Mouse (Mus musculus) forebrain, embryonic 15.5 days (tissue): ENCODE results near the gene Itga7. TPM values are rescaled to one million over a fixed set of nuclear protein-coding genes. Genes with fewer than 3 reads are reported as not detected.
"Not testable (repeated sequence)": the region's sequence is repeated elsewhere in the genome, so short reads cannot be mapped to it uniquely, and the experiment has no call there.

Experiments
- ATAC-seq: fragments of 200-750 bp; cut with Nextera tagmentation; replicated peaks from 2 replicates; pipeline ENCODE4 v1.8.0; 2017; ENCODE audit warnings: mild to moderate bottlenecking, moderate TSS enrichment, moderate library complexity
- H3K27ac ChIP-seq: fragments of 300-500 bp; sonication (generic); replicated peaks from 2 replicates; pipeline ENCODE4 v1.5.1; 2015; ENCODE audit warnings: mild to moderate bottlenecking, inconsistent platforms
- H3K27me3 ChIP-seq: fragments of 300-500 bp; sonication (generic); 2 replicates; pipeline ENCODE4 v1.6.1; 2015; ENCODE audit warnings: inconsistent platforms
- H3K36me3 ChIP-seq: fragments of 300-500 bp; sonication (generic); 2 replicates; pipeline ENCODE4 v1.6.1; 2015; ENCODE audit warnings: mild to moderate bottlenecking, inconsistent platforms
- H3K4me1 ChIP-seq: fragments of 300-500 bp; sonication (generic); 2 replicates; pipeline ENCODE4 v1.6.1; 2015; ENCODE audit warnings: inconsistent platforms
- H3K4me2 ChIP-seq: fragments of 300-500 bp; sonication (generic); replicated peaks from 2 replicates; pipeline ENCODE4 v1.6.1; 2015; ENCODE audit warnings: mild to moderate bottlenecking, inconsistent platforms
- H3K4me3 ChIP-seq: fragments of 300-500 bp; sonication (generic); 2 replicates; pipeline ENCODE4 v1.5.1; 2015; ENCODE audit warnings: mild to moderate bottlenecking, inconsistent platforms
- H3K9ac ChIP-seq: fragments of 300-500 bp; sonication (generic); replicated peaks from 2 replicates; pipeline ENCODE4 v1.6.1; 2015; ENCODE audit warnings: mild to moderate bottlenecking, inconsistent platforms
- H3K9me3 ChIP-seq: fragments of 300-500 bp; sonication (generic); 2 replicates; pipeline ENCODE4 v1.6.1; 2016; ENCODE audit warnings: inconsistent platforms
- WGBS: fragments of 180-500 bp; shearing (Covaris S2); methylation state at CpG from one replicate; pipeline ENCODE4 v1.1.7; 2015; ENCODE audit warnings: mixed read lengths; 5-methylcytosine and 5-hydroxymethylcytosine counted together
- polyA plus RNA-seq: library from polyadenylated mRNA; unstranded; fragments of >200 nt; fragmentation: Nextera tagmentation; extraction: Ambion mirVana; gene quantifications from 2 replicates; pipeline ENCODE4 v1.2.1, GENCODE M21; 2015

The Itga7 gene
- polyA plus RNA-seq, 1 experiment from 2014 or later: 2.1 TPM

- Histone ChIP-seq H3K9me3 (no peaks in the 10 kb centered on the region), H3K27me3 (no peaks in the 10 kb centered on the region), H3K9ac (no peak overlapping the region), H3K4me2 (no peak overlapping the region), H3K36me3 (no peaks in the 10 kb centered on the region), H3K4me3 (no peak overlapping the region), H3K4me1 (no peaks in the 10 kb centered on the region), H3K27ac (no peak overlapping the region)
- ATAC-seq: no peak
- 64% methylated on average over 3 of the region's 3 CpGs for WGBS
Observed at GRCm38 (mm10) chr10:128976395-128976794, 42.8 kb downstream of the Itga7 start.

GRCm38 (mm10) chr10:128977522-128978114 is 44.0 kb downstream of the Itga7 start:
- Histone ChIP-seq H3K4me3 (no peak overlapping the region), H3K27me3 (no peaks in the 10 kb centered on the region), H3K36me3 (no peaks in the 10 kb centered on the region), H3K9me3 (no peaks in the 10 kb centered on the region), H3K4me2 (no peak overlapping the region), H3K9ac (0 out of 2 replicates have a peak overlapping the region, but pooled peaks have one; percentile 35), H3K27ac (no peak overlapping the region), H3K4me1 (no peaks in the 10 kb centered on the region)
- WGBS: 28% methylated on average over 9 of the region's 9 CpGs
- ATAC-seq: peak; percentile 81

- WGBS: 82% methylated on average over 3 of the region's 3 CpGs
- H3K4me3 ChIP-seq: no peak overlapping the region
- ATAC-seq: no peak
- H3K4me2 ChIP-seq: no peak overlapping the region
- H3K27ac ChIP-seq: no peak overlapping the region
- H3K4me1 ChIP-seq: no peaks in the 10 kb centered on the region
- no peaks in the 10 kb centered on the region for H3K9me3 ChIP-seq
- no peaks in the 10 kb centered on the region for H3K27me3 ChIP-seq
- H3K9ac ChIP-seq: no peak overlapping the region
- H3K36me3 ChIP-seq: no peaks in the 10 kb centered on the region
Observed at GRCm38 (mm10) chr10:128980644-128981365, 47.2 kb downstream of the Itga7 start.

GRCm38 (mm10) chr10:128989131-128989530 is 55.5 kb downstream of the Itga7 start, which contains the start of gene Olfr9:
TSS of gene Olfr9 (plus strand) at chr10:128989431.
- H3K4me2 ChIP-seq, H3K4me1 ChIP-seq, ATAC-seq, H3K9ac ChIP-seq, H3K4me3 ChIP-seq, H3K27ac ChIP-seq, H3K9me3 ChIP-seq, H3K36me3 ChIP-seq, H3K27me3 ChIP-seq: not testable (repeated sequence)
- WGBS: 54% methylated on average over 1 of the region's 1 CpGs

- WGBS: 72% methylated on average over 7 of the region's 10 CpGs
- H3K9ac ChIP-seq: not testable (repeated sequence)
Observed at GRCm38 (mm10) chr10:128990129-128990850, 56.7 kb downstream of the Itga7 start.

GRCm38 (mm10) chr10:128990994-128991393 is 57.4 kb downstream of the Itga7 start:
- Histone ChIP-seq H3K4me3 (no peak overlapping the region), H3K9me3 (no peaks in the 10 kb centered on the region), H3K4me1 (no peaks in the 10 kb centered on the region), H3K9ac (no peak overlapping the region), H3K27ac (no peak overlapping the region), H3K4me2 (no peak overlapping the region), H3K27me3 (no peaks in the 10 kb centered on the region), H3K36me3 (no peaks in the 10 kb centered on the region)
- no peak for ATAC-seq

More at GRCm38 (mm10) chr10:128990129-128990850, 56.7 kb downstream of the Itga7 start:
- not testable (repeated sequence) for H3K9me3 ChIP-seq, H3K4me2 ChIP-seq, H3K4me3 ChIP-seq, H3K27ac ChIP-seq, H3K27me3 ChIP-seq, ATAC-seq, H3K4me1 ChIP-seq, H3K36me3 ChIP-seq

GRCm38 (mm10) chr10:128995796-128996195 is 62.2 kb downstream of the Itga7 start:
- Histone ChIP-seq H3K27ac (no peak overlapping the region), H3K36me3 (no peaks in the 10 kb centered on the region), H3K4me3 (no peak overlapping the region), H3K9me3 (no peaks in the 10 kb centered on the region), H3K4me2 (no peak overlapping the region), H3K4me1 (no peaks in the 10 kb centered on the region), H3K9ac (no peak overlapping the region), H3K27me3 (no peaks in the 10 kb centered on the region)
- no peak for ATAC-seq
- 100% methylated on average over 1 of the region's 1 CpGs for WGBS

- 78% methylated on average over 4 of the region's 4 CpGs for WGBS
- Histone ChIP-seq H3K27me3 (no peaks in the 10 kb centered on the region), H3K4me3 (no peak overlapping the region), H3K4me2 (no peak overlapping the region), H3K9ac (no peak overlapping the region), H3K36me3 (no peaks in the 10 kb centered on the region), H3K4me1 (no peaks in the 10 kb centered on the region), H3K27ac (no peak overlapping the region), H3K9me3 (no peaks in the 10 kb centered on the region)
- no peak for ATAC-seq
Observed at GRCm38 (mm10) chr10:128996523-128997040, 63.0 kb downstream of the Itga7 start.

- Histone ChIP-seq H3K36me3 (no peaks in the 10 kb centered on the region), H3K27ac (no peak overlapping the region), H3K4me2 (no peak overlapping the region), H3K9ac (no peak overlapping the region), H3K4me1 (no peaks in the 10 kb centered on the region), H3K4me3 (no peak overlapping the region), H3K27me3 (no peaks in the 10 kb centered on the region), H3K9me3 (no peaks in the 10 kb centered on the region)
- ATAC-seq: no peak
- 71% methylated on average over 14 of the region's 14 CpGs for WGBS
Observed at GRCm38 (mm10) chr10:129004032-129004920, 70.7 kb downstream of the Itga7 start.
